Mouse (Mus musculus): ENCODE measurements at regions not wholly inside any gene's neighbourhood (a gene's known extent, or its start where the extent isn't known, plus 50 kb on each side); places are given as distances from the start of the nearest gene placed in this dataset.

- H3K4me3 ChIP-seq (ENCODE audit: low read depth, low read length), result no peak overlapping the region
- TF ChIP-seq EP300 (IDR thresholded peaks at IDR 0.05; ENCODE audit: insufficient read depth, low read depth, low read length) (peak; percentile 92), POLR2A (IDR thresholded peaks at IDR 0.05; ENCODE audit: insufficient read depth, low read length) (no peak)
- no peaks in the 10 kb centered on the region for H3K27me3 ChIP-seq (ENCODE audit: control insufficient read depth, insufficient read depth, low read length, poor library complexity, severe bottlenecking)
- no peak overlapping the region for H3K27ac ChIP-seq (ENCODE audit: insufficient read depth, low read length)
- no peaks in the 10 kb centered on the region for H3K9me3 ChIP-seq (replicated peaks; ENCODE audit: control insufficient read depth, insufficient read depth, low read length, poor library complexity, severe bottlenecking)
- peaks cover 1% of the 10 kb centered on the region for H3K4me1 ChIP-seq (ENCODE audit: control insufficient read depth, insufficient read depth, low read length)
- no peaks in the 10 kb centered on the region for H3K36me3 ChIP-seq (ENCODE audit: control insufficient read depth, insufficient read depth, low read length, poor library complexity, severe bottlenecking)
- H3K9ac ChIP-seq (ENCODE audit: low read depth, poor library complexity, severe bottlenecking), result no peak overlapping the region
Observed at GRCm38 (mm10) chr3:12328380-12328779, 1992.9 kb upstream of the Gm38303 start.
